Mouse (Mus musculus) CD4-positive helper T cell, adult 2 months (primary cell): ENCODE measurements at regions not wholly inside any gene's neighbourhood (a gene's known extent, or its start where the extent isn't known, plus 50 kb on each side); places are given as distances from the start of the nearest gene placed in this dataset.
A peak's percentile ranks its signal among the peaks of the same experiment; 100 is the strongest.
"Not testable (repeated sequence)": the region's sequence is repeated elsewhere in the genome, so short reads cannot be mapped to it uniquely, and the experiment has no call there.

Experiments
- DNase-seq: peaks from one replicate; pipeline ENCODE4 v3.0.0-alpha.2; 2012; ENCODE audit warnings: low read depth, missing footprints, low spot score

GRCm38 (mm10) chr13:52298362-52298761 is 232.7 kb downstream of the Diras2 start:
- no peak for DNase-seq

- DNase-seq, result not testable (repeated sequence)
Observed at GRCm38 (mm10) chr13:52305328-52305727, 225.8 kb downstream of the Diras2 start.

- DNase-seq, result no peak
Observed at GRCm38 (mm10) chr13:52306783-52307440, 224.2 kb downstream of the Diras2 start.

- DNase-seq, result no peak
Observed at GRCm38 (mm10) chr13:52310954-52311353, 220.1 kb downstream of the Diras2 start.

- DNase-seq, result no peak
Observed at GRCm38 (mm10) chr13:52318276-52318675, 212.8 kb downstream of the Diras2 start.

GRCm38 (mm10) chr13:52323691-52324090 is 207.4 kb downstream of the Diras2 start:
- DNase-seq, result no peak

GRCm38 (mm10) chr13:52324378-52324777 is 206.7 kb downstream of the Diras2 start:
- not testable (repeated sequence) for DNase-seq

- not testable (repeated sequence) for DNase-seq
Observed at GRCm38 (mm10) chr13:52325647-52326046, 205.4 kb downstream of the Diras2 start.

- no peak for DNase-seq
Observed at GRCm38 (mm10) chr13:52327734-52328133, 203.3 kb downstream of the Diras2 start.

GRCm38 (mm10) chr13:52328766-52329165 is 202.3 kb downstream of the Diras2 start:
- no peak for DNase-seq

- no peak for DNase-seq
Observed at GRCm38 (mm10) chr13:52331068-52331467, 200.0 kb downstream of the Diras2 start.

- DNase-seq, result peak; percentile 9
Observed at GRCm38 (mm10) chr13:52334962-52335361, 196.1 kb downstream of the Diras2 start.

GRCm38 (mm10) chr13:52337936-52338335 is 193.1 kb downstream of the Diras2 start:
- DNase-seq, result no peak

- DNase-seq, result no peak
Observed at GRCm38 (mm10) chr13:52339156-52339555, 191.9 kb downstream of the Diras2 start.

GRCm38 (mm10) chr13:52341981-52342380 is 189.1 kb downstream of the Diras2 start:
- no peak for DNase-seq

- DNase-seq, result no peak
Observed at GRCm38 (mm10) chr13:52344383-52344782, 186.7 kb downstream of the Diras2 start.

GRCm38 (mm10) chr13:52344853-52345252 is 186.2 kb downstream of the Diras2 start:
- no peak for DNase-seq

GRCm38 (mm10) chr13:52345375-52346026 is 185.6 kb downstream of the Diras2 start:
- DNase-seq, result no peak

GRCm38 (mm10) chr13:52346027-52346375 is 185.1 kb downstream of the Diras2 start:
- DNase-seq, result no peak

- DNase-seq, result no peak
Observed at GRCm38 (mm10) chr13:52347631-52348030, 183.4 kb downstream of the Diras2 start.

GRCm38 (mm10) chr13:52349606-52350005 is 181.5 kb downstream of the Diras2 start:
- DNase-seq, result no peak

GRCm38 (mm10) chr13:52352576-52352975 is 178.5 kb downstream of the Diras2 start:
- no peak for DNase-seq

- DNase-seq, result no peak
Observed at GRCm38 (mm10) chr13:52353437-52353836, 177.6 kb downstream of the Diras2 start.
